Mouse (Mus musculus) cortical plate, adult 2 months (tissue): Measurements from ENCODE around the gene Lrrk1.

Experiments
- CTCF ChIP-seq: fragments of 200-500 bp; IDR thresholded peaks from 2 replicates; pipeline ENCODE4 v1.5.1; 2011; ENCODE audit warnings: mild to moderate bottlenecking, control low read depth, low read length; ENCODE audit not compliant: insufficient read depth; ENCODE audit errors: extremely low read depth
- POLR2A ChIP-seq: fragments of 200-500 bp; IDR thresholded peaks from 2 replicates; pipeline ENCODE4 v1.6.1; 2011; ENCODE audit warnings: mild to moderate bottlenecking, low read length, control low read depth; ENCODE audit not compliant: insufficient read depth; ENCODE audit errors: extremely low read depth

DNA sequence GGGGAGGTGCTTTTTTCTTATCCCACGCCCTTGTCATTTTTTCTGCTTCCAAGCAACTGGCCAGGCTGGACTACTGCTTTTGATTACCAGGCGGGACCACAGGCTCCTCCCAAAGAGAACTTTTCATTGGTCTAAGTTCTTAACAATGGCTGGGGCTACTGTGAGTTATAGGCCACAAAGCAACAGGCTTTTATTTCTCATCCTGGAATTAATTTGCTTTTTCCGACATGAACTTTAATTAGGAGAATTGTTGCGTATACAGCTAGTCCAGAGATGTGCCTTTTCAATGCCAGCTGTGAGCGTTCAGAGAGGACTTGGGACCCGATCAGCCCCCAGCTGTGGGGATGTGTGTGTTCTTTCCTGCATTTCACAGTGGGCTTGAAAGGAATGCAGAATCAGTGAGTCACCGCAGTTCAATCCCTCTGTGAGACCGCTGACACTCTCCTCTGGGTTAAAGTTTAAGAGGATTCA lies 165.5 kb downstream of the Lrrk1 start:
- TF ChIP-seq CTCF, result no peak
- TF ChIP-seq POLR2A, result no peak
